Mouse (Mus musculus) hindbrain, embryonic 13.5 days (tissue): ENCODE results near the gene Ccdc102a. TPM values are rescaled to one million over a fixed set of nuclear protein-coding genes. Genes with fewer than 3 reads are reported as not detected.

ENCODE experiments used
- ATAC-seq: fragments of 200-750 bp; cut with Nextera tagmentation; 2 replicates; pipeline ENCODE4 v1.8.0; 2017; ENCODE audit warnings: moderate TSS enrichment; ENCODE audit not compliant: low FRiP score
- H3K27ac ChIP-seq: fragments of 300-500 bp; sonication (generic); 2 replicates; pipeline ENCODE4 v1.5.1; 2015; ENCODE audit warnings: inconsistent platforms, mild to moderate bottlenecking, moderate library complexity
- H3K27me3 ChIP-seq: fragments of 300-500 bp; sonication (generic); 2 replicates; pipeline ENCODE4 v1.6.1; 2015; ENCODE audit warnings: mild to moderate bottlenecking, inconsistent platforms
- H3K36me3 ChIP-seq: fragments of 300-500 bp; sonication (generic); 2 replicates; pipeline ENCODE4 v1.6.1; 2015; ENCODE audit warnings: mild to moderate bottlenecking, inconsistent platforms
- H3K4me1 ChIP-seq: fragments of 300-500 bp; sonication (generic); replicated peaks from 2 replicates; pipeline ENCODE4 v1.6.1; 2015; ENCODE audit warnings: inconsistent platforms
- H3K4me2 ChIP-seq: fragments of 300-500 bp; sonication (generic); 2 replicates; pipeline ENCODE4 v1.6.1; 2015; ENCODE audit warnings: inconsistent platforms, mild to moderate bottlenecking, moderate library complexity
- H3K4me3 ChIP-seq: fragments of 300-500 bp; sonication (generic); 2 replicates; pipeline ENCODE4 v1.5.1; 2015; ENCODE audit warnings: mild to moderate bottlenecking, inconsistent platforms
- H3K9ac ChIP-seq: fragments of 300-500 bp; sonication (generic); 2 replicates; pipeline ENCODE4 v1.6.1; 2015; ENCODE audit warnings: mild to moderate bottlenecking, inconsistent platforms
- H3K9me3 ChIP-seq: fragments of 300-500 bp; sonication (generic); 2 replicates; pipeline ENCODE4 v1.6.1; 2016; ENCODE audit warnings: inconsistent platforms
- WGBS: fragments of 180-500 bp; shearing (Covaris S2); methylation state at CpG from one replicate; pipeline ENCODE4 v1.1.7; 2015; 5-methylcytosine and 5-hydroxymethylcytosine counted together
- polyA plus RNA-seq: library from polyadenylated mRNA; unstranded; fragments of >200 nt; fragmentation: Nextera tagmentation; extraction: Ambion mirVana; gene quantifications from 2 replicates; pipeline ENCODE4 v1.2.1, GENCODE M21; 2015

Gene Ccdc102a
- polyA plus RNA-seq, 1 experiment from 2014 or later = 7.8 TPM

DNA sequence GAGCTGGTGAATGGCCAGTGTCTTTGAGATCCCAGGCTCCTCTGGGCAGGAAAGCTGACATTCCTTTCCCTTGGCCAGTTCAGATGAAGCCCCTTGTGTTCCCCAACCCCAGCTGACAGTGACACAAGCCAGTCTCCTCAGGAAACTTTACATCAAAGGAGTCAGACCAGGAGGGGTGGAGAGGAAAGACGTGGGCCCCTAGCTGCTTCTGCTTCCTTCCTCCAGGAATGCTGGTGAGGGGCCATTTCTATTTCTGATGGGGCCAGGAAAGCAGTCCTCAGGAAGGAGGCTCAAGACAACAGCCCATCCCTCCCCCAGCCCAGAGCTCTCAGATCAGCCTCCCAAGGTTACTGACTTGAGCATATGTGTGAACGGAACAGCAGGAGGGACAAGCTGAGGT is 25.0 kb downstream of the Ccdc102a start:
- H3K4me3 ChIP-seq = no peak overlapping the region
- peaks cover 6% of the 10 kb centered on the region; the same call in 1 of the 2 replicates for H3K4me1 ChIP-seq
- peaks cover 16% of the 10 kb centered on the region; the same call in 1 of the 2 replicates for H3K27me3 ChIP-seq
- WGBS = 44% methylated on average over 2 of the region's 2 CpGs
- H3K36me3 ChIP-seq = no peaks in the 10 kb centered on the region
- ATAC-seq = no peak
- no peak overlapping the region for H3K27ac ChIP-seq
- H3K9me3 ChIP-seq = no peaks in the 10 kb centered on the region
- no peak overlapping the region for H3K4me2 ChIP-seq
- no peak overlapping the region for H3K9ac ChIP-seq

DNA sequence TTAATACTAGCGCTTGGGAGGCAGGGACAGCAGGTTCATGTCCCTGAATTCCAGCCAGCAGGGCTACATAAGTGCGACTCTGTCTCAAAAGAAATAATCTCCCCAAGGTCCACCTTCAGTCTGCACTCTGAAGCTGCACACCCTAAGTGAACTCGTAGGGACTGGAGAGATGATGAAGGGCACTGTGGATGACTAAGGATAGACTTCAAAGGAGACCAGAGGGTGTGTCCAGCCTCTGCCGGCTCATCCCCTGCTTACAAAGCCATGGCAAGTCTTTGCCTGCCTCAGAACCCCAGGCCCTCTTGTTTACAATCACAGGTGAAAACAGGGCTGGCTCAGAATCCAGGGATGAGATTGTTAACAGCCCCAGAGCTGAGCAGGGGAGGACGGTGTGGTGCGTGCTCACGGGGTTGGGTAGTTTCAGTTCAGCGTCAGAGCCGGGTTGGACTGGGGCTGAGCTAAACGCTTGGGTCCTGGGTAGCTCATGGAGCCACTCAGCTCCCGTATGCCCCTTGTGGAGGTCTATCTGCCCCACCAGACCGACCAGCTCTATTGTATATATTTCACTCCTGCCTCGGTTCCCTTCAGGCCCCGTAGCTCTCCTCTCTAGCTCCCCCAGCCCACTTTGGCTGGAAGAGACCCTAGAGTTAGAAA is 29.4 kb downstream of the Ccdc102a start:
- H3K27me3 ChIP-seq = peaks cover 13% of the 10 kb centered on the region; the same call in 1 of the 2 replicates
- no peaks in the 10 kb centered on the region for H3K36me3 ChIP-seq
- no peak overlapping the region for H3K27ac ChIP-seq
- H3K9ac ChIP-seq = no peak overlapping the region
- H3K4me1 ChIP-seq = no peaks in the 10 kb centered on the region
- no peak overlapping the region for H3K4me3 ChIP-seq
- no peak overlapping the region for H3K4me2 ChIP-seq
- no peaks in the 10 kb centered on the region for H3K9me3 ChIP-seq
- WGBS = 43% methylated on average over 14 of the region's 14 CpGs
- no peak for ATAC-seq

DNA sequence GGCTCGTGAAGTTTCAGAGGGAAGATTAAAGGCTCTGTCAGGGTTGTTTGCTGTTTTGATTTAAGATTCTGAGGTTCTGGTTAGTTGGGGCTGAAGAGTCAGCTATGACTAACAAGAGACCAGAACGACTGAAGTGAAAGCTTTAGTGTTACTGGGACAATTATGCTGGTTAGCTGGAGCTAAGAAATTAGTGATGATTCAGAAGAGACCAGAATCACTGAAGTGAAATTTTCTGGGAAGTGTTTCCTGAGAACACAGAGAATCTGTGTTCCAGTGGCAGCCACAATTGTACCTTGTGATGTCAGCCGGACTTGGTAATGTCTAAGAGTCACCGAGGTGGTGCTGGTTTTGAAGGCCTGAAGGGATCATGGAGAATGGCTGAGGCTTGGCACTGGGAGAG is 37.2 kb downstream of the Ccdc102a start:
- peaks cover 11% of the 10 kb centered on the region for H3K4me1 ChIP-seq
- H3K27ac ChIP-seq = no peak overlapping the region
- ATAC-seq = no peak
- no peaks in the 10 kb centered on the region for H3K9me3 ChIP-seq
- H3K9ac ChIP-seq = no peak overlapping the region
- no peak overlapping the region for H3K4me3 ChIP-seq
- WGBS = 89% methylated on average over 4 of the region's 4 CpGs
- H3K4me2 ChIP-seq = no peak overlapping the region
- H3K27me3 ChIP-seq = 0 out of 2 replicates have a peak, but pooled peaks cover 11% of the 10 kb centered on the region
- no peaks in the 10 kb centered on the region for H3K36me3 ChIP-seq

DNA sequence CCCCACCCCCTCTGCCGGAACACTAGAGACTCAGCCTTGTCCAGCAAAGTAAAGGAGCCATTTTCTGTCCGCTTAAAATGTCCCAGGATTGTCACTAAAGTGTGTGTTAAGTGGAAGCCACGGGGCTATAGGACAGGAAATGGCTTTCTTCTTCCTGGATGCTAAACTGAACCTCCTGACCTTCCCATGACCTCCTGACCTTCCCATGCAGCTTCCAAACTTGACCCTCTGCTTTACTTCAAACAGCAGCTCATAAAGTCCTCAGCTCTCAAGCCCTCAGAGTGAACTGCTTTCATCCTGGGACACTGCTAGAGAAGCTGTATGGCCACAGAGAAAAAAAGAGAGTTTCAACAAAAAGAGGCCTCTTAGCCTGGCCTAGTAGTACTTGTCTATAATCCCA is 41.1 kb downstream of the Ccdc102a start:
- Histone ChIP-seq H3K9me3 (no peaks in the 10 kb centered on the region), H3K9ac (no peak overlapping the region), H3K4me1 (peaks cover 37% of the 10 kb centered on the region), H3K4me3 (no peak overlapping the region), H3K27ac (no peak overlapping the region), H3K27me3 (peaks cover 35% of the 10 kb centered on the region), H3K36me3 (no peaks in the 10 kb centered on the region), H3K4me2 (peak overlapping the region; percentile 90; the same call in 1 of the 2 replicates)
- WGBS = 58% methylated on average over 3 of the region's 3 CpGs
- ATAC-seq = no peak

DNA sequence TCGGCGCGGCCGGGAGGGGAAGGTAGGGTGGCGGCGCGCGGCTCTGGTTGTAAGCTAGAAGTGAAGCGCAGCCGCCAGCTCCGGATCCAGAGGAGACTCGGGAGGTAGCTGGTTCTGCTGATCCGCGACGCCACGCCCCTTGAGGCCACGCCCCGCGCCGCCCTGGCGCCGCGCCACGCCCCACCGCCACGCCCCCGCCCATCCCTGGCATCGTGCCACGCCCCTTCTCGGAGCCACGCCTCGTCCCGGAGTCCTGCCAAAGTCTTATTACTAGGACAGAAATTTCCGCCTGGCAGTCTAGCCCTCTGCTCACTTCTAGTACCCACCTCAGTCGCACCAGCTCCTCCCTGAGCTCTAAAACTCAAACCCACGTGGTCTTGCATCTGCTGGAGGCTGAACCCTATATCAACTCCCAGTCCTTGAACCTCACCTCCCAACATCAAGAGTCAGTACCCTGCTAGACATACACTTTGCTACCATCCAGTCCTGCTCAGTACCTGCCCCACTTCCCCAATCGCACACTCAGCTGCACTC is 41.6 kb downstream of the Ccdc102a start, which contains the start of gene Dok4:
TSS of gene Dok4 (minus strand) at position 134 of the 534 bp plus-strand sequence.
- peaks cover 43% of the 10 kb centered on the region for H3K4me1 ChIP-seq
- ATAC-seq = peak; percentile 55
- no peaks in the 10 kb centered on the region for H3K9me3 ChIP-seq
- peak within 1 kb of the TSS; percentile 72 for H3K9ac ChIP-seq
- no peak within 1 kb of the TSS for H3K27ac ChIP-seq
- H3K36me3 ChIP-seq = no peaks in the 10 kb centered on the region
- WGBS = 1% methylated on average over 33 of the region's 37 CpGs
- peak within 1 kb of the TSS; percentile 90 for H3K4me2 ChIP-seq
- peak within 1 kb of the TSS; percentile 55 for H3K4me3 ChIP-seq
- H3K27me3 ChIP-seq = peaks cover 35% of the 10 kb centered on the region

DNA sequence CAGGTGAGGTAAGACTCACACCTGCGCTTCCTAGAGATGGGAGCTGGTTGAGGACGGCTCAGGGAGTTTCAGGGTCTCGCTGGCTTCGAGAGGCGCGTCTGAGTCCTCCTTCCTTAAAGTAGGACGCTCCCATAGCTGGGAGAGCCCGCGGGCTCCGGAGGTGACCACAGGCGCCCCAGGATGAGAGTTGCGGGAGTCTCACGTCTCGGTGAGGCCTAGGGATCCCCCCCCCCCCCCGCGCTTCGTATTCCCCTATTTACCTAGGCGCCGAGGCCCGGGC is 42.1 kb downstream of the Ccdc102a start:
- Histone ChIP-seq H3K27me3 (peaks cover 35% of the 10 kb centered on the region), H3K36me3 (no peaks in the 10 kb centered on the region), H3K4me2 (peak overlapping the region; percentile 90), H3K4me1 (peaks cover 47% of the 10 kb centered on the region), H3K4me3 (peak overlapping the region; percentile 55), H3K9ac (peak overlapping the region; percentile 72), H3K27ac (no peak overlapping the region), H3K9me3 (no peaks in the 10 kb centered on the region)
- 0 out of 2 replicates have a peak, but pooled peaks have one; percentile 1 for ATAC-seq
- WGBS = under 1% methylated on average over 20 of the region's 20 CpGs

DNA sequence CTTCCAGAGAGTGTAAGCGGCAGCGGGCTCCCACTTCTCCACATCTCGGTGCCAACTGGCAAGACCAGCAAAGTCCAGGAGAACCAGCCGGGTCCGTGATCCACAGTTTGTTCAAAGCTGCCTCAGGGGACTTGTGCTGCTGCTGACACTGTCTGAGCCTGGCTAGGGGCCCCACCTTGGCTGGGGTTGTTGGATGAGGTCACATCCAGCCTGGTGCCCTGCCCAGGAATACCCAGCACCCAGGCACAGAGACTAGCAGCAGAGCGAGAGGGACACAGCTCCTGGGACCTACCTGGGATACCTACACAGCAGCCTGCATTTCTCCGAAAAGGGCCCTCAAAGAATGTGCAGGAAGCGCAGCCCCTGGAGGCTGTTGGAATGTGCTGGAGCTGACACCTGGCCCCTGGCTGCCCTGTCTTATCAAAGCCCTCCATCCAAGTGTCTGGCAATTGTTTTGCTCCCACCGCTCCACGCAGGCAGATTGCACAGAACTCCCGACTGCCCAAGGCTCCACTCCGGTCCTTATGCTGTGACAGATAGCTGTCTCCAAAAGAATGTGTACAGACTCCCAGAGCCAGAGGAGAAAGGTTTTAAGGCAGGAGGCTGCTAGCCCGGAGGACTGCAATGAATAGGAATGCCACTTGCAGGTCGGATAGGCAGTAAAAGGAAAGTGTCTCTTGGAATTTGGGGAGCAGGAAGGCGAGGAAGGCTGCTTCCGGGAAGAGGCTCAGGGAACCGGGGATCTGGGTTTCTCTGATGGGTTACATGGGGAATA is 42.6 kb downstream of the Ccdc102a start:
- Histone ChIP-seq H3K27ac (no peak overlapping the region), H3K4me3 (peak overlapping the region; percentile 55), H3K4me1 (peaks cover 52% of the 10 kb centered on the region)

DNA sequence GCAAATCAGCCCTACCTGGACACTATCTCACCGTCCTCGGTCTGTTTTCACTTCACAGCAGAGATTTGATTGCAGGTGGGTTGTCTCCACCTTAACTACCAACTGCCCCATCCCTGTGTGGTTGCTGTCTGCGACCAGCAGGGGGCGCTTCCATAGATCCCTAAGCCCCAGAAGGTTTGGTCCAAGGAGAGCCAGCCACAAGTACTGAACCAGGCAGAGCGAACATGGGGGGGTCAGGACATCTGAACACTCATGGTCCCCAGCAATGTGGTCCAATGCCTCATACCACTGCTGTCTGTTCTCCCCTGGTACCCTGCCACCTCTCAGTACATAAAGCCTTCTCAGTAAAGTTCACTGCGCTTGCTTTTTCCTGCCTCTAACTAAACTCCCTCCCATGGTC is 43.5 kb downstream of the Ccdc102a start:
- WGBS = 15% methylated on average over 6 of the region's 6 CpGs
- Histone ChIP-seq H3K4me1 (peaks cover 62% of the 10 kb centered on the region), H3K9me3 (no peaks in the 10 kb centered on the region), H3K4me3 (peak overlapping the region; percentile 55), H3K27me3 (peaks cover 35% of the 10 kb centered on the region), H3K36me3 (no peaks in the 10 kb centered on the region), H3K27ac (no peak overlapping the region), H3K4me2 (peak overlapping the region; percentile 90), H3K9ac (no peak overlapping the region)
- no peak for ATAC-seq

More for the DNA sequence above, 42.6 kb downstream of the Ccdc102a start:
- H3K36me3 ChIP-seq = no peaks in the 10 kb centered on the region
- H3K4me2 ChIP-seq = peak overlapping the region; percentile 90
- no peaks in the 10 kb centered on the region for H3K9me3 ChIP-seq
- no peak for ATAC-seq
- peak overlapping the region; percentile 72 for H3K9ac ChIP-seq
- peaks cover 35% of the 10 kb centered on the region for H3K27me3 ChIP-seq
- WGBS = 18% methylated on average over 17 of the region's 17 CpGs

DNA sequence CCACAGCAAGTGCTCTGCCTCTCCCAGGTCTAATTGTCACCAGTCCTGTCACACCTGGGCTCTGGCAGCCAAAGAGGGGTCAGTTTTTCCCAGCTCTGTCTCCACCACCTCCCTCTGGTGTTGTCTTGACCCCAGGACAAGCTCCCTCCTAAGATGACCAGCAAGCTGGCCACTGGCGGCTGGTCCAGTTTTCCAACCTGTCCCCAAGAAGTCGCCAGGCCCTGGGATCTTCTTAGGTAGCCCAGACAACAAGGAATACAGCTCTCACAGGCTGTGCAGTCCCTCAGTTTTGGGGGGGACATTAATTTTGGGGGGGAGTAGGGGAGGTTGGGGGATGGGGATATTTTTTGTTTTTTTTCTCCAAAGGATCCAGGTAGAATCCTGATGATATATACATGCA is 45.3 kb downstream of the Ccdc102a start:
- Histone ChIP-seq H3K27ac (no peak overlapping the region), H3K36me3 (peaks cover 5% of the 10 kb centered on the region; the same call in 1 of the 2 replicates), H3K27me3 (peaks cover 30% of the 10 kb centered on the region), H3K4me1 (peaks cover 80% of the 10 kb centered on the region), H3K4me2 (peak overlapping the region; percentile 86; the same call in 1 of the 2 replicates), H3K9me3 (no peaks in the 10 kb centered on the region), H3K4me3 (no peak overlapping the region), H3K9ac (peak overlapping the region; percentile 31; the same call in 1 of the 2 replicates)
- WGBS = 76% methylated on average over 2 of the region's 2 CpGs
- no peak for ATAC-seq

DNA sequence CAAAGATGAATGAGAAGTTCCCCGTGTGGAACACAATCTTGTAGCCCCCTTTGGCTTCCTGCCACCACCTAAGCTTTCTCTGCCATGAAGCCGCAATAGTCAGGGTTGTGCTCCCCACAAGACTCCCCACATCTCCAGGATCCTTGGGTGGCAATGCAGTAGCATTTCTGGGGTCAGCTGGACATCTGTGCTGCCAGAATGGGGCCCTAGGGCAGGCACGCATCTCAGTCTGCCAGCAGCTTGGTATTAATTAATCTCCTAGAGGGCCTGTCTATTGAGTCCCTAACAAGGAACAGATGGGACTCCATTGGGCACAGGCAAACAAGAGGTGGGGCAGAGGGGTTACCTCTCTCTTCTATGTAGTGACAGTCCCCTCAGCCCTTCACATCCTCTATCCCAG is 45.7 kb downstream of the Ccdc102a start:
- peaks cover 83% of the 10 kb centered on the region for H3K4me1 ChIP-seq
- H3K4me2 ChIP-seq = peak overlapping the region; percentile 86; the same call in 1 of the 2 replicates
- H3K27me3 ChIP-seq = peaks cover 30% of the 10 kb centered on the region
- no peaks in the 10 kb centered on the region for H3K9me3 ChIP-seq
- 19% methylated on average over 3 of the region's 3 CpGs for WGBS
- no peak overlapping the region for H3K4me3 ChIP-seq
- peak overlapping the region; percentile 31; the same call in 1 of the 2 replicates for H3K9ac ChIP-seq
- ATAC-seq = no peak
- peaks cover 9% of the 10 kb centered on the region for H3K36me3 ChIP-seq
- H3K27ac ChIP-seq = peak overlapping the region; percentile 44; the same call in 1 of the 2 replicates

DNA sequence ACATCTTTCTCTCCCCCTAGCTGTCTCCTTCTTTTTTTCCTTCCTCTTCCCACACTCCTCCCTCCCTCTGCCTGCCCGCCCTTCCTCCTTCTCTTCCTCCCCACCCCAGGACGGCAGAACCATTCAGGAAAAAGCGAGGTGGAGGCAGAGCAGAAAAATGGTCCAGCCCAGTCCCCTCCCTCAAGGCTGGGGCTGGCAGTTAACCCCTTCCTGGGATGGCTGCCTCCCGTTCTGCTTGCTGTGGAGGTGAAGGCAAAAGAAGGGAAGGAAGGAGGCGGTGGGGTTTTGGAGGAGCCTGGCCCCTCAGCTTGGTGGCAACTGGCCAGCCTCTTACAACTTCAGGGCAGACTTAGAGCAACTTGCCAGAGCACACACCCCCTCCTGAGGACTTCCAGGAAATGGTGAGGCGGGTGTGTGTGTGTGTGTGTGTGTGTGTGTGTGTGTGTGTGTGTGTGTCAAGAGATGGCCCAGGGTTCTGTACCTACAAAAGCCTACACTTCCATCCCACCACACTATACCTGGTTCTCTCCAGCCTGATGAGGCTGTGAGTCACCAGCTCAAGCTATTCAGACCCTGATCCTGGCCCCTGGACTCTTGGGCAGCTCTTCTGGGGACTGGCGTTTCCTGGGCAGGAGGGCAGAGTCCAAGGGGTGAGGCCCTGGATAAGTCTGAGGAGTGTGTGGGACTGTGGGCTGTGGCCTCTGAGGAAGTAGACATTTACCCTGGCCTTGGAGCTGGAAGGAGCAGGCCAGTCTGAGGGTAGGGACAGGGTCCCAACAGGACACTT is 46.6 kb downstream of the Ccdc102a start:
- Histone ChIP-seq H3K4me2 (peak overlapping the region; percentile 86), H3K27me3 (peaks cover 24% of the 10 kb centered on the region), H3K36me3 (peaks cover 18% of the 10 kb centered on the region), H3K4me1 (peaks cover 78% of the 10 kb centered on the region), H3K27ac (peak overlapping the region; percentile 81), H3K9me3 (no peaks in the 10 kb centered on the region), H3K4me3 (peak overlapping the region; percentile 61), H3K9ac (peak overlapping the region; percentile 82)
- 7% methylated on average over 7 of the region's 7 CpGs for WGBS
- ATAC-seq = peak; percentile 70
